Mouse (Mus musculus): Measurements from ENCODE around the gene Aqp5.

Aqp5 gene

DNA sequence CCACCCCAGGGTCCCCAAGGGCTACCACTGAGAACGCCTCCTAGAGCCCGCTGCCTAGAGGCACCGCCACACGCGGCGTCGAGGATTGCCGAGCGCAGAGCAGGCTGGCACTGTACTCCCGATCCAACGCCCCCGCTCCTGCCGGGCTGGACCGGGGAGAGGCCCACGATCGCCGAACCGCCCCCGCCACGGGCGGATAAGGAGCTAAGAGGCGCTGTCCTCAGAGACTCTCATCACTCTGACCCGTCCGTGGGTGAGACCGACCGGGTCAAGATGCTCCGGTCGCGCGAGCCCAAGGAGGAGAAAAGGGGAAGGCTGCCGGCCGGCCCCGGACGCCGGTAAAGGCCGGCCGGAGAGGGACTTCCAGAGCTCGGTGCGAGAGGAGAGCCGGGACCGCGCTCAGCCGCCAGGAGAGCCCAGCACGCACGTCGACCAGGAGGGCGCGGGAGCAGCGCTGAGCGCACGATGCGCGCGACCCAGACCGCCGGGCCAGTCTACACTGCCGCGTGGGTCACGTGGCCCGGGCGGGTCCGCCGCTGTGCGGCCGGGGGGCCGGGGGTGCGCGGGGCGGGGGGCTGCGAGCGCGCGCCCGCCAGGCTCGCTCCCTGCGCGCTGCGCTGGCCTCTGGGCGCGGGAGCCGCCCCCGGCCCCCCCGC, at the start of gene Aqp5:
Aqp5 (plus strand) TSS at position 354 of the 656 bp plus-strand sequence.
- no peak for DNase-seq

DNA sequence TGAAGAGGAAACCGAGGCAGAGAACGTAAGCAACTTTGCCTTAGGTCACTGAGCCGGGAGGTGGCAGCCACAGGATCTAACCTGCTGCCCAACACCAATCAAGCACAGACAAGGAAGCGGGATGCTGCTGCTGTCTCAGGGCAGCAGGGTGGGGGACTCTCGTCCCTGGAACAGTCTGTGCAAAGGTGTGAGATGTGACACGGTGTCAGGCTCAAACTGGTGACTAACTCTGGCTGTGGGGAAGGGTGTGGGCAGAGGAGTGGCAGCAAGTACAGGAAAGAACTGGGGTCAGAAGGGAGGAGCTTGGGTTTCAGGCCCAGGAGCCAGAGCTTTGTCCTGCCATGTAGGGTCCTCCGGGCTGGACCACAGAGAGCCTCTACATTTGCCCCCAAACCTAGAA, 46.5 kb upstream of the Aqp5 start:
- DNase-seq: no peak

DNA sequence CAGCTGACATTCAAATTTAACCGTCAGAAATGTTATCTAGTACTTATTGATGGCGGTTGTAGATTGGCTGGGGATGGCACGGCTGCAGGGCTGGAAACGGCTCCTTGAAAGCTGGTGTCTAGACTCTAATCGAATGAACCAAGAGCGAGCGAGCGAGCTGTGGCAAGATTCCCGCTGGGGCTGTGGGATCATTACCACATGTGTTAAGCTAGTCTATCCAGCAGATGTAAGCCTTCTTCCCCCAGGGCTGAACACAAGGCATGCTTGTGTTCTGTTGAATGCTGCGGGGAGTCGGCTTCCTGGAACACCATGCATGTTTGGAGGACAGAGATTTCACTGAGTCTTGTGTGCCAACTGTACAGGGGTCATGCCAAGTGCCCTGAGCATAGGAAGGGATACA, 44.0 kb upstream of the Aqp5 start:
- DNase-seq: no peak

DNA sequence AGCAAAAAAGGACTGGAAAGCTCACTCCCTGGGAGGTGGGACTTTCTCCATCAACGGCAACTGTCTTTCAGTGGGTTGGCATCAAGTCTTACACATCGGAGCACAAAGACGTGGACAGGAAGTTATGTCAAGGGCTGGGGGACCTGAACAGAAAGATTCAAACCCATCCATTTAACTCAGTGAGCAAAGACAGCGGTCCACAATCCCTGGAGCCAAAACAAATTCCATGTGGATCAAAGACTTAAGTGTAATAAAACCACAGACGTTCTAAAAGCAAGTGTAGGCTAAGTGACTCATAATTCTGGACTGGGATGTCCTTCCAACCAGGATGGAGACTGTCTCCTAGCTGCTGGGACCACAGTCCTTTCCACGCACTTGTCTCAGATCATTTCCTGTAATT, 42.9 kb upstream of the Aqp5 start:
- DNase-seq: no peak

DNA sequence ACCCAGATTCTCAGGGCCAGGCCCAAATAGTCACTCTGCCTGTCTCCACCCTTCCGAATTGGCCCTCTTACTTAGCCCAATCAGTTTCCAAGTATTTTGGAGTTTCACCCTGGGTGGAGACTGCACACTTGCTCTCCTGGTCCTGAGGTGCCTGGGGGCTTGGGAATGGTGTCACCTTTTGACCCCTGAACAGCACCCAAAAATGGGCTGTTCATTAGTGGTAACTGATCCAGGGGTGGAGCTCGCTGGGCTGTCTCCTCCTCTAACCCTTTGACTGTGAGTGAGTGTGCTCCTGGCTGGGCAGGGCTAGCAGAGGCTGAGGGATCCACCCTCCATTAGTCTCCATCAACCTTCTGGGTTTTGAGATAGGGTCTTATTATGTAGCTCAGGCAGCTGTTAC, 40.7 kb upstream of the Aqp5 start:
- DNase-seq: no peak

DNA sequence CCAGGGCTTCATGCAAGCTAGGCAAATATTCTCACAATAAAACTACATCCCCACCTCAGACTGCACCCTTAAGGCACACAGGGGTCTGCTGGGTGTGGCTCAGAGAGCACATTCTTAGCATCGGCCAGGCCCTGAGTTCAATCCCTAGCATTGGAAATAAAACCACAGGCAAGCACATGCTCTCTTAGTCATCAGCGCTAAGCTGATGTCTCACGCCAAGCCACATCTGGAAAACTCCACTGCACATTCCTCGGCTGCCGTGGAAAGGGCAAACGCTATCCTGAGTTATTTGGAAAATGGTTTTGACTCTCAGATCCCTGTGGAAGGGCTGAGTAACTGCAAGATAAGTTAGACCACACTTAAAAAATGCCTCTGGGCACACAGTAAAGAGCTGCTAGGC, 36.8 kb upstream of the Aqp5 start:
- no peak for DNase-seq

DNA sequence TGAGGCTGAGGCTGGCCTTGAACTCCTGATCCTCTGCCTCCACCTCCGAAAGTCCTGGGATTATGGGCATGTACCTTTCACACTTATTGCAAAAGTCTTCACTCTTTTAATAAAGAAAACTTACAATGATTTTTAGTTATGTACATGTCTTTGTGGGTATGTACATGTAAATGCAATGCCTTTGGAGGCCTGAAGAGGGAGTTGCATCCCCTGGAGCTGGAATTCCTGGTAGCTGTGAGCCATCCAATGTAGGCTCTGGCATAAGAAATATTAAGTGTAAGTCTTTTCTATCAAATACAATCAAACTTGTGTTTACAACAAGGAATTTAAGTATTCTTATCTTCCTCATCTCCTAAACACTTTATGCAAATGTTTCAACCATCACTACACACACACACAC, 31.6 kb upstream of the Aqp5 start:
- no peak for DNase-seq

DNA sequence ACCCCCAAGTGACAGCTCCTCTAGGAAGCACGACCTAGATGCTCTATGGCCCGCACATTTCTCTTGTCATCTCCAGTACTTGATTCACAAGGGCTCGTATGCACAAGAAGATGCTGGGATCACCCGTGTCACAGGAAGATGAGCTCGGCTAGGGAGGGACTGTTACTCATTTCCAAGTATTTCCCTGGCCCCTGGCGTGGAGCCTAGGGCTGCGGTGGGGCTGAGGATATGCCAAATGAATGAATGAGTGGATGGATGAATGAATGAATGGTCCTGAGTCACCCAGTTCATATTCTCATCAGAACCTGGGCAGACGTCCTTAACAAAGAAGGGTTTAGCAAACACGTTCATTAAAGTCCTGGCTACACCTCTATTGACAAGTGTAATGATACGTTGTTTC, 30.3 kb upstream of the Aqp5 start:
- DNase-seq: no peak

DNA sequence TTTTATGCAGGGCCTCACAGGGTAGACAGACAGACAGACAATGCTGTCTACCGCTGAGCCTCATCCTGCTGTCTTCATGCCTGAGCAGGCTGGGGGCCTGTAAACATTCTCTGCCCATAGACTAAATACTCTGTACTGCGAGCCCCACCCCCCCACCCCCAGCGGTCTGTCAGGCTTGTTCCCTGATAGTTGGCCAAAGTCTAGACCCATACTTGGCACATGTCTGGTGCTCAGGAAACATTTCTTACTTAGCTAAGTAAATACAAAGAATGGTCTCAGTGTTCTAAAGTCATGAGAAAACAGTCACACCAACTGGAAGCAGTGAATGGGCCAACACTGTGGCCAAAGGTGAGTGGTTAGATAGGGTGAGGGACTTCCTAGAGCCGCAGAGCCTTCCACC, 23.2 kb upstream of the Aqp5 start:
- DNase-seq: no peak

DNA sequence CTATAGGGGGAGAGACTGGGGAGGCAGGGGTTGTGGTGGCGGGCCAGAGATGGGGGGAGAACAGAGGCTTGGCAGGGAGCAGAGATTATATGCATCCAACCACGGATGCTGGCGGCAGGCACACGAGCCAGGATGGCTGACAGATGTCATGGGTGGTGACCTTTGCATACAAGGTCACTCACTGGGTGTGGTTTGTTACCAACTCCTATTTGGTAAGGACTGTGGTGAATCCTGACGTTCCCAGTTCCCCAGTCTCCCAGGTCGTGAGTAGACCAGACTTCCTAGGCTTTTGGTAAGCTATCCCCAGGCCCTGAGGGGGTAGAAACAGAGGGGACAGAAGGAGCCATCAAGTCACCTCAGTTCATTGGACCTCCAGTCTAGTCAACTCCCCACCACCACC, 21.9 kb upstream of the Aqp5 start:
- no peak for DNase-seq

DNA sequence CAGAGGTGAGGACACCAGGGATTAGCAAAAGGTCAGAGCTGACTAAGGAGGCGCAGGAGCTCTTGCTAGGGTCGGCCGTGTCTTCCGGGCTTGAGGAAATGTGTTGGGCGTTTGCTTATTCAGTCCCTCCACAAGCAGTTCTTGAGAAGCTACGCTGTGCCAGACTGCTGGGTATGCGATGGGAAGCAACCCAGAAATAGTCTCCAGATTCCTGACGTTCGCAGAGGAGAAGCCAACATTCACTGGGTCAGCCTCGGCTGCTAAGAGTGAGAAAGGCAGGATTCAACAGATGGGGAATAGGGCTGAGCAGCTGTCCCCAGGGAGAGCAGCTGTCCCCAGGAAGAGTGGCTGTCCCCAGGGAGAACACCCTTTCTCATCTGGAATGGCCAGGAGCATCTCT, 21.5 kb upstream of the Aqp5 start:
- peak; percentile 42 for DNase-seq

DNA sequence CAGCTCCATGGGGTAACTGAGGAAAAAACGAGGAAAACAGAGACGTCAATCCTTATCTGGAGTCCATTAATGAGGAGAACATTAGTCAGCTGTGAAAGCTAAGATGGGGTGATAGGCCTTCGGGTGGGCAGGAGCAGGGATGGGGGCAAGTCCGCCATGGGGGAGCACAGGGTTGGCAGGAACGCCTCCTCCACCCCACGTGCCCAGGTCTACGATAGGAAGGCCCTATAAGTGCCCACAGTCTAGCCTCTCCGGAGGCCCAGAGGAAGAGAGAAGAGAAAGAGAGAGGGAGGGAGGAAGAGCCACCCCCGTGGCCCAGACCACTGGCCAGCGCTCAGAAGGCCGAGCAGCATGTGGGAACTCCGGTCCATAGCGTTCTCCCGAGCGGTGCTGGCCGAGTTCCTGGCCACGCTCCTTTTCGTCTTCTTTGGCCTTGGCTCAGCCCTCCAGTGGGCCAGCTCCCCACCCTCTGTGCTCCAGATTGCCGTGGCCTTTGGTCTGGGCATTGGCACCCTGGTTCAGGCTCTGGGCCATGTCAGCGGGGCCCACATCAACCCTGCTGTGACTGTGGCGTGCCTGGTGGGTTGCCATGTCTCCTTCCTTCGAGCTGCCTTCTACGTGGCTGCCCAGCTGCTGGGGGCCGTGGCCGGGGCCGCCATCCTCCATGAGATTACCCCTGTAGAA, 11.6 kb upstream of the Aqp5 start, which contains the start of gene Aqp2:
Aqp2 (plus strand) TSS at position 254 of the 684 bp plus-strand sequence.
- DNase-seq: no peak

DNA sequence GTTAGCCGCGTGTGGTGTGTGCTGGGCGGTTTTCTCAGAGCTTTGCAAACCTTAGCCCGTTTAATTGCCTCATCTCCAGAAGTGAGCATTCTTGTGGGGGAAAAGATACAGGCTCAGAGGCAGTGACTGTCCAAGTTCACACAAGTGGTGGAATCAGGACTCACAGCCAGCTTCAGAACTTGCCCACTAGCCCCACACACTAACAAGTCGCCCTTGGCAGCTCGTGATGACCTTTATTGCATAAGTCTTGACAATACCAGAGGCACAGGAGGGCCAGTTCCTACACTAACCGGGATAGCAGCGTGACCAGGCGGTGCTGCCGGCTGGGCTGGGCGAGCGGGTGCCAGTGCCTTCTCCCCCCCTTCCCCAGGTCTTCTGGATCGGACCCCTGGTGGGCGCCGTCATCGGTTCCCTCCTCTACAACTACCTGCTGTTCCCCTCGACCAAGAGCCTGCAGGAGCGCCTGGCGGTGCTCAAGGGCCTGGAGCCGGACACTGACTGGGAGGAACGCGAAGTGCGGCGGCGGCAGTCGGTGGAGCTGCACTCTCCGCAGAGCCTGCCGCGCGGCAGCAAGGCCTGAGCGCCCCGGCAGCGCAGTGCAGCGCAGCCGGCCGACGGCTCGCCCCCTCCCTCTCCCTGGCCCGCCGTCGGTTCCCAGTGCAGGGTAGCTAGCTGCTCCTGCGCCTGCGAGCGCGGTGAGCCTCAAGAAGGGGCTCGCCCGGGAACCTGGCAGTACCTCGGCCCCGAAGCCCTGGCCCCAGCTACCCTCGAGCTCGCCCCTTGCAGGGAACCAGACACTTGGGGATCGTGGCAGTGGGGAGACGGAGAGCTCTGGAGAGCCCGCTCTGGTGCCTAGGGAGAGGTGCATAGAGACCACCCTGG, 6.9 kb upstream of the Aqp5 start:
- no peak for DNase-seq

DNA sequence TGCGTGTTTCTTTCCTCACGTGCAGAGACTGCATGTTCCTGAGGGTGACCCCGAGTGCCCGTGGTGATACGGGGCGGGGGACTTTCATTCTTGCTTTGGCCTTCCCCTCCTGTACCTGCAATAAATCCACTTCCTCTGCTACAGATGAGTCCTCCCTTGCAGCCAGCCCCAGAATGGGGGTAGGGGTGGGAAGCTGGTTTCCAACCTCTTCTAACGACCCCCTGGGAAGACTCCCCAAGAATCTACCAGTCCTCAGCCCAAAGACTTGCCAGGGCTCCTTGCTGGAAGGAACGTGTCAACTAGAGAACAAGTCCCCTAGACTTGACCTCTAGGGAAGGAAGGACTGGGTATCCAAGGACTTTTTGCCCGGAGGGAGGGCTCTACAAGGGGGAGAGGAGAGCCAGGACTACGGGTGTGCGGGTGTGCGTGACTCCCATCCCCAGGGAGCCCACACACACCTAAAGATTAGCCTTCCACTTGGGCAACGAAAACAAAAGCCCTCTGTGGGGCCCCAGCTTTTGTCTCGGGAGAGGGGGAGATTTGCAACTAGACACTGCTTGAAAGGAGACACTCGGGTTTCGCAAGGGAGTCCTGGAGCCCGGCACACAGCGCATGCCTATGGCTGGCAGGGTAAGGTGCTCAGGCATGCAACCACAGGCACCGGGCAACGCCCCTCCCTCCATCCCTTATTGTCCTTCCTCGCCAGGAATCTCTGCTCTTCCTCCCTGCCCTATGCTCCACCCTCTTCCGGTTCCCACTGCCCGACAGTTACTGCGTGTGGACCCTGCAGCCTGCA, 6.0 kb upstream of the Aqp5 start:
- no peak for DNase-seq

DNA sequence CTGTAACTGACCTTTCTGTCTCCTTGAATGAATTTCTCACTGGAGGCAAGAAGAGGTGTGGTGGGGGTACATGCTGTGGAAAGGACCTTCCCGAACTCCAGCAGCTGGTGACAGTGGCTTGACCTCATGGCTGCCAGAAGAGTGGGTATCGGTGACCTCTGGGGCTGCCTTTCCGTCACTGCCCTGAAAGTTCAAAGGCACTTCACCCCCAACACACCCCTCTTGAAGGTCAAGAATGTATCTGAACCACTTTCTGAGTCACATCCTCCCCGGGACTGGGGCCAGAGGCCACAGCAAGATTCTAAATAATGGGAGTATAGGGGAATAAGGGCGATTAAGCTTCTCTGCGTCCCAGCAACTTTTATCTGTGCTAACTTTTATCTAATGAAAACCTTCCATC, 4.8 kb upstream of the Aqp5 start:
- DNase-seq: no peak

DNA sequence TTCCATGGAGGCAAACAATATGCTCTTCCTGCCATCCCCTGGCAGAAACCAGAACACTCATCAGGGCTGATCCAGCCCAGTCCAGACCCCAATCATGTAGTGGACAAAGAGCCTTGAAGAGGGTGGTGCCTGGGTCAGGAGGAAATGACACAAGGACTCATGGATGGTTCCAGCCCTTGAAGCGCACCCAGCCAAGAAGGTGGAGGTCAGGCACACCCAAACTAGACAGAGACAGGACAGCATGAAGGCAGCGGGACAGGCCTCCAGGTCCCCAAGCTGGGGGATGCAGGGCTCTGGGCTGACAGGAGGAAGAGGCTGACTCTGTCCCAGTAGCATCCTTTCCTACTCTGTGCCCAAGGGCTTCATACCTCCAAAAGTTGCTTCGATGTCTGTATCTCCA, 4.1 kb upstream of the Aqp5 start:
- DNase-seq: no peak

DNA sequence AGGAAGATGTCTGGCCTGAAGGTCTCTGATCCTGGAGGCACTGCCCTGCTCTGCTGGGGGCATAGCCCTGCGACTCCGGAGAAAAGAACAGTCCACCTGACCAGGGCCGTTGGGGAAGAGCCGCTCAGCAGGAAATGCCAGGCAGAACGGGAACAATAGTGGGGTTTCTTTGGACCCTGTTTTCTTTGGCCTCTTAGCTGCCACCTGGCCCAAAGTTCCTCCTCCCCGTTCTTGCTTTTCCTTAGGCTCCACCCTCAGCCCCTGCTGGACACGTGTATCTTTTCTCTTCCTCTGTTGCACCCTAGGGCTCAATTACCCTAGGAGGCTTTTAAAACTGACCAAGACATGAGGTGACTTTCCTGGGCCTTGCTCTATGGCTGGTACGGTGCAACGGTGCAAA, 1.3 kb upstream of the Aqp5 start:
- DNase-seq: no peak

DNA sequence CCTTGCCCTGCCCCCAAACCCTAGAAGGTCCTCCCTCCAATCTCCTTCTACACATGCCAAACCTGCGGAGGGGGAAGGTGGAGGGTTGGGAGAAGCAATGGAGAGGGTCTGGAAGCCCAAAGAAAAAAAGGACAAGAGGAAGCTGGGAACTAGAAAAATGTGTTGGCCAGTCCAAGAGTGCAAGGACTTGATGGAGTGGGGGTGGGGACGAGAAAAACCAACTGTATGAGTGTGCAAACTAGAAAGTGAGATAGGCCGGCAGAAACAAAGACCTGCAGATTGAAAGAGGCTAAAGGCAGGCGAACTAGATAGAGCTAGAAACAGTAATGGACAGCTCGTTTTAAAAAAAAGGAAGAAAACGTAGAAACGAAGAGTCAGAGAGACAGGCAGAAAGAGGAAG, 878 bp upstream of the Aqp5 start:
- DNase-seq: no peak

DNA sequence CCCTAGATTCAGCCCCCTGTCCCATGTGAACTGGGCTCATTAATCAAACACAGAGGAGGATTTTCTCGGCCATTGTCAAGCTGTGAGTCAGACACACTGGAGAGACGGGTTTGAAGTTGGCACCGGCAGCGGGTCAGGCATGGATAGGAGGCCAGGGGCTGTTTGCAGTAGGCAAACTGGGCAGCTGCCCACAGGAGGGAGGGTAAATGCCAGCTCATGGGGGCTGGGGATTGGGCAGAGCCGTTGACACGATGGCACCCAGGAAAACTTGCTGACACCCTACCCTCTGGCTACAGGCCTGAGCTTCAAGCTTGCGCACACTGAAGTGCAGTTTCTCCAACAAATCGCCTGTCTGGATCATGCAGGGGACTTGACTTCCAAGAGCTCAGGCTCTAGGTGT, 1.6 kb downstream of the Aqp5 start:
- no peak for DNase-seq

DNA sequence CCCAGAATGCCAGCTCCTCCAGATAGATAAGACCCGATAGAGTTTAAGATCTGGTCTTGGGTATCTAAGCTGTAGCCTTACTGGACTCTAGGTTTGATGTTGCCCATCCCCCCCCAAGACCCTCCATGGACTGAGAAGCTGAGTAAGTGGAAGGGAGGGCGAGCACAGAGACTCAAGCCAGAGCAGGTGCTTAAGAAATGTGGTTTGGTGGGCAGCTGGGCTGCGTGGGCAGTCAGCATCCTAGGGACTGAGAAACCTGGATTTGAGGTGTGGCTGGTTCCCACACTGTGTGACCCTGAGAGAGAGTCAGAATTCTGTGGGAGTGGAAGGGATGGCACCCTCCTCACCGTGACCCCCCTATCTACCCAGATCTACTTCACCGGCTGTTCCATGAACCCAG, 2.3 kb downstream of the Aqp5 start:
- no peak for DNase-seq

DNA sequence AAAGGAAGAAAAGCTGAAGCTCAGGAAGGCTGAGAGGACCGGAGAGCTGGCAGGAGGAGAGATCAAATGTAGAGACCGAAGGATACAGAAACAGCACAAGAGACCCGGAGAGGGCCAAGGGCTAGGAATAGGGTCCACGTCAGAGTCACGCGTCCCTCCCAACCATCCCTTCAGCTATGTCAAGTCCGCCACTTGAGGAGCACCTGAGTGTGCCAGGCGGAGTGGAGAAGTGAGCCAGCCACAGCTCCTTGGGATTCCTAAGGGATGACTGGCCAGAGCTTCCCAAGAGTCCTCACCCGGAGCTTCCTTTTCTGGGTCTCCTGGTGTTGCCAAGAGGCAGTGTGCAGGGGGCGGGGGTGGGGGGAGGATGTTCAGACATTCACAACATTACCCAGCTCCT, 4.4 kb downstream of the Aqp5 start:
- DNase-seq: no peak

DNA sequence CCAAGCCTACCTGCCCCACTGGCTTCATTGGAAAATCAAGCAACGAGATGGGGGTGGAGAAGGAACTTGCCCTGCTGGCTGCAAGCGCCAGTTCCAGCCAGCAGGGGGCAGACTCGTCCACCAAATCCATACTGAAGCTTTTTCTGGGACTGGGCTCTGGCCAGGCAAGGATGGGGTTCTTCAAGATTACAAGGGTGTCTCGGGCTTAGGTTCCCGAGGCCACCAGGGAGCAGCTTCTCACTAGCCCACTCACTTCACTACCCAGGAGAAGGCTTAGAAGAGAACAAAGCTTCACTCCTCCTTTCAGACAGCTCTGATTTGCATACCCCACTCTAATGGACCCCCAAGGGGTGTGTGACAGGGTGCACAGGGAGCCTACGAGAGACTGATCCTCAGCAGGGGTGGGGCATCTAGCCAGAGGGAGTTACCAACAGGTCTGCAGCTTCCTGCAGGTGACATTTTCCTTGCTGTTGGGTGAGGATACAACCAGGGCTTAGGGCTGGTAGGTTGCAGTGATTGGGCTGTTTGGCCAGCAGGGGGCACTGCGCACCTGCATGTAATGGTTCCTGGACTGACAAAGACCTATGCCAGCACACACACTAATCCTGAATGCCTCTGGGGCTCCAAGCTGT, 5.6 kb downstream of the Aqp5 start:
- peak; percentile 90 for DNase-seq

DNA sequence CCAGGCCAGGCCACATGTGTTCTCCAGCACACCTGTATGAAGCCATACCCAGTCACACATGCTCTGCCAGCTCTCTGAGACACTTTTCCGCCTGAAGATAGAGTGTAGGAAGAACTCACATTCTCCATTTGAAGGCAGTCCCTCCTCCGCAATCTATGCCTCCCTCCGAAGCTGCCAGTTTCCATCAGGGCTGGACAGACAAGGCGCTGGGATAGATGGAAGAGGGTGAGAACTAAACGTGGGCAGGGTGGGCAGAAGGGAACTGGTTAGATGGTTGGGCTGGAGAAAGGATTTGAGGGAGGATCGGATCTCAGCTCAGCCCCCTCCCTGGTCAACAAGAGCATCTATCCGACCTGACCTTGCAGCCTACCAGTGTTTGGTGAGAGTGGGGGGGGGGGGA, 6.3 kb downstream of the Aqp5 start:
- DNase-seq: no peak

Measured in right cerebral cortex, adult 18-20 months (tissue).